Mouse (Mus musculus): ENCODE measurements around the gene Astl.

DNA sequence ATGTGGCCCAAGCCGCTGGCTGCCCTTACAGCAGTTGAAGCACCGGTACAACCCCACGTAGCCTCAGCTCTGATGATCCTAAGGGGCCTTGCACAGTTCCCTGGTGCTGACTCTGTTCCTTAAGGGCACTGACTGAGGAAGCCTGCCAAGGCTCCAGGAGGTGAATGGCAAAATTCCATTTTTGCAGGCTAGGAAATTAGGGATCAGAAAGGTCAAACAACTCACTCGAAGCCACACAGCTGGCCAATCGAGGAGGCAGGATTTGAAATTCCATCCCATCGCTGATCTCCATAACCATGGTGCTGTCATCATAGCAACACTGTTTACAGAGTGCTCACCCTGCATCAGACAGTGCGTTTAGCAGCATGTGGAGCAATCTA, 40.2 kb downstream of the Astl start:
- no peak for TF ChIP-seq CTCF (IDR thresholded peaks at IDR 0.05; ENCODE audit: insufficient read depth, low read depth, low read length)
- TF ChIP-seq POLR2A (IDR thresholded peaks at IDR 0.05; ENCODE audit: insufficient read depth, low read depth, low read length) = no peak
